Mouse (Mus musculus): ENCODE data around the gene Paf1.
A peak's percentile ranks its signal among the peaks of the same experiment; 100 is the strongest.

Gene Paf1

GRCm38 (mm10) chr7:28392429-28393271, at the start of gene Paf1, which contains the start of gene Med29:
Gene Paf1, plus strand, starts transcription at chr7:28392951.
Gene Med29, minus strand, starts transcription at chr7:28392708.
- TF ChIP-seq GATA4 (IDR thresholded peaks at IDR 0.05; ENCODE audit: insufficient replicate concordance, low read length) = no peak

- no peak for TF ChIP-seq GATA4 (IDR thresholded peaks at IDR 0.05; ENCODE audit: insufficient replicate concordance, low read length)
Measured at GRCm38 (mm10) chr7:28344637-28345036, 48.1 kb upstream of the Paf1 start.

- peak; percentile 41; the same call in 1 of the 2 replicates for TF ChIP-seq GATA4 (IDR thresholded peaks at IDR 0.05; ENCODE audit: insufficient replicate concordance, low read length)
Measured at GRCm38 (mm10) chr7:28347746-28348145, 45.0 kb upstream of the Paf1 start.

GRCm38 (mm10) chr7:28348601-28349000, 44.1 kb upstream of the Paf1 start:
- no peak for TF ChIP-seq GATA4 (IDR thresholded peaks at IDR 0.05; ENCODE audit: insufficient replicate concordance, low read length)

DNA sequence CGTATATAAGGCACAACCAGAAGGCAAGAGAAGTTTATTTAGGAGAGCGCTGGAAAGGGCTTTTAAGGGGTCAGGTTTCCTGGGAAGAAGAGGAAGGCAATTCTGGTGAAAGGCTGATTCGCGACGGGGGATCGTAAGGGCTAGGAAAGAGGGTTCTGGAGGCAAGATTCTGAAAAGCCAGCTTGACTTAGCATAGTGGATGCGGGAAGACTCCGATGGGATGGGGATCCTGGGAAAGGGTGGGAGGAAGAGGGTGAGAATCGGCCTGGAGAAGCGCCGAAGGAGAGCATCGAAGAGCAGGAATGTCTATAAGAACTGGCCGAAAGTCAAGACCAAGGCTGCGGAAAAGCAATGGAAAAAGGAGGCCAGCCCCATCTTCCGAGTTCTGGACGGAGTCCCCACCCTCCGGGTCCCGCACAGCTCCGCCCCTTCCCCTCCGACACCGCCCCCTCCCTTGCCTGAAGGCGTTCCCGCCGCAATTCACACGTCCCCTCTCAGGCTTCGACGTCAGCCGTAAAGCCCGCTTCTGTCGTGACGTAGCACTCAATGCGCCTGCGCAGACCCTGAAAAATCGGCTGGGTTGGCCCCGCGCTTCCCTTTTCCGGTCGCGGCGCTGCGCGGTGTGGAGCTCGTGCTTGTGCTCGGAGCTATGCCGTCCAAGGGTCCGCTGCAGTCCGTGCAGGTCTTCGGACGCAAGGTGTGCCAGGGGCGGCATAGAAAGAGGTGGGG, 42.4 kb upstream of the Paf1 start, which contains the start of gene Rps16:
TSS of gene Rps16 (plus strand) at position 498 of the 729 bp plus-strand sequence.
- no peak; the same call in 1 of the 2 replicates for TF ChIP-seq GATA4 (IDR thresholded peaks at IDR 0.05; ENCODE audit: insufficient replicate concordance, low read length)

DNA sequence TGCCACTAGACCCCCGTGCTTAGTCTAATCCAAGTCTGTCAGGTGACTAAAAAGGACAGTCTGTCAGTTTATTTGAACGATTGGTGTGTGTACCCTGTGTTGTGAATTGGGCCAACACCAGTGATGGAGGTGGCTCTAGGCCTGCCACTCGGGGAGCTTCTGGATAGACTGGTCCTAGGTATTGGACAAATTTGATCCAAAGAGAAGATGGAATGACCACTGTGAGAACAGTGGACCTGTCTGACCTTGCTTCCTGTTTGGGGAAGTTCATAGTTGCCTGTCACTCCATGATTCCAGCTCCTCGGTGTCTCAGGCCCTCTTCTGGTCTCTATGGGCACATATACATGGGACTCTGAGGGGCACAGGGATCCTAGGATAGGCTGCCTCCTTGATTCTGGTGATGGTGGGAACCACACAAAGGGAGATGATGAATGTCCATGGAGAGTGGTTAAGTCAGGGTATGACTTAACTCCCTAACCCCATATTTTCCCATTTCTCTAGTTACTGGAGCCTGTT, 41.0 kb upstream of the Paf1 start:
- TF ChIP-seq GATA4 (IDR thresholded peaks at IDR 0.05; ENCODE audit: insufficient replicate concordance, low read length) = no peak

DNA sequence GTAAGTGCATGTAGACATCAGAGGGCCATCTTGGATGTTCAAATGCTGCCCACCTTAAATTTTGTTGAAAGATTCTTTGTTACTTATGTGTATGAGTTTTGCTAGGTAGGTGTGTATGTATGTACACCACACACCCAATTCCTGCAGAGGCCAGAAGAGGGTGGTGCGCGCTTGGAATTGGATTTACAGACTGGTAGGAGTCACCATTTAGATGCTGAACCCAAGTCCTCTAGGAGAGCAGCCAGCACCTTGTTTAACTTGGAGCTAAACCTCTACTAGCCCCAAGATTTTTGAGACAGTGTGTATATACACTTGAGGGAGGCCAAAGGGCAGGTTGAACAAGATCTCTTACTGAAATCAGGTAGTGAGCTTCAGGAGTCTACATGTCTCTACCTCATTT, 39.5 kb upstream of the Paf1 start:
- no peak for TF ChIP-seq GATA4 (IDR thresholded peaks at IDR 0.05; ENCODE audit: insufficient replicate concordance, low read length)

DNA sequence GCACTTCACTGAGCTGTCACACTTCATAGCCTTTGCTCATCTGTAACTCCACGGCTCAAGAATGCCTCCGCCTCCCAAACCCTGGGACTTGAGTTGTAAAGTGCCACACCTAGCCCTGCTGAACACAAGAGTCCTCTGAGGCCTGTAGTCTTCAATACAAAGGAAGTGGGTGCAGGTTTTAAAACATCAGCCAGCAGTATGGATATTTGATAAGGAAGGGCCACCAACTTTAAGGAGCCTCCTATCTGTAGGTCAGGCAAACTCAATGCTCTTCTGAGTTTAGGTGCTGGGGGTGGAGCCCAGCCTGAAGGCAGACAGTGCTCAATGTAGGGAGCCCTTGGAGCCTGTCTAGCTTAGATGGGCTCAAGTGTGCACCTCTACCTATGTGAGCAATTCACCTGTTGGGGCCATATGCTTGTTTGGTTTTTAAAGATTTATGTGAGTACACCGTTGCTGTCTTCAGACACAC, 38.6 kb upstream of the Paf1 start:
- TF ChIP-seq GATA4 (IDR thresholded peaks at IDR 0.05; ENCODE audit: insufficient replicate concordance, low read length) = no peak

GRCm38 (mm10) chr7:28354596-28354995, 38.2 kb upstream of the Paf1 start:
- TF ChIP-seq GATA4 (IDR thresholded peaks at IDR 0.05; ENCODE audit: insufficient replicate concordance, low read length) = no peak

- TF ChIP-seq GATA4 (IDR thresholded peaks at IDR 0.05; ENCODE audit: insufficient replicate concordance, low read length) = no peak
Measured at GRCm38 (mm10) chr7:28355221-28355620, 37.5 kb upstream of the Paf1 start.

DNA sequence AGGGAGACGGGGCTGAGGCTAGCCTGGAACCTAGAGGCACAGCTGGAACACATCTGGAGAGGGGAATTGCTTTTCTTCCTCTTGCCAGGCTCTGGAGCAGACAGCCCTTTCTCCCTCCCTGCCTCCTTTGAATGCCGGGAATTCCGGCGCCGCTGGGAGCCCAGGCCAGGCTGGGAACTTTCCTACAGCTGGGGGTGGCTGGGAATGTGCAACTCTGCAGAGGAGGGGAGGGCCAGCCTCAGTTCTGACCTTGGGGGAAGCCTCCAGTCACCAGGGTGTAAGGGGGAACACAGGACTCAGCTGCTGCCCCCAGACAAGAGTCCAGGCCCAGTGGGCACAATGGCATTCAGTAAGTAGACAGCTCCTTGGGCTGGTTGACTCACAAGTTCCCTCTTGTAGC, 35.8 kb upstream of the Paf1 start:
- no peak for TF ChIP-seq GATA4 (IDR thresholded peaks at IDR 0.05; ENCODE audit: insufficient replicate concordance, low read length)

DNA sequence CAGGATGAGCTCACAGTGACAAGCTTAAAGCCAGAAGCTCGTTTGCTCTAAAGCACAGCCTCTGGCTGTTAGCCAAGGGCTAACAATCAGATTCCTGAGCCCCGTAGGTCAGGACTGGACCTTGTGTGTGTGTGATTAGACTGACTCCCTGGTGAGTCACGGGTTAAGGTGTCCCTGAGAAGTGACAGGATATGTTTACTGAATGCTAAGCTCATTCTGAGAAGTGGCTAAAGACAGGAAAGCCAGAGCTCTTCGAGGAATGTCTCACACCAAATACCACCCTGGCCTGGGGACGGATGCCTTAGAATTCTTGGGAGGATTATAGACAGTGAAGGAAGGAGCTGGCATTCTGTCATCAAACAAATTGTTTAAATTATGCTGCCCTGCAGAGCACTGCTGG, 34.8 kb upstream of the Paf1 start:
- no peak for TF ChIP-seq GATA4 (IDR thresholded peaks at IDR 0.05; ENCODE audit: insufficient replicate concordance, low read length)

- no peak for TF ChIP-seq GATA4 (IDR thresholded peaks at IDR 0.05; ENCODE audit: insufficient replicate concordance, low read length)
Measured at GRCm38 (mm10) chr7:28358431-28358830, 34.3 kb upstream of the Paf1 start.

DNA sequence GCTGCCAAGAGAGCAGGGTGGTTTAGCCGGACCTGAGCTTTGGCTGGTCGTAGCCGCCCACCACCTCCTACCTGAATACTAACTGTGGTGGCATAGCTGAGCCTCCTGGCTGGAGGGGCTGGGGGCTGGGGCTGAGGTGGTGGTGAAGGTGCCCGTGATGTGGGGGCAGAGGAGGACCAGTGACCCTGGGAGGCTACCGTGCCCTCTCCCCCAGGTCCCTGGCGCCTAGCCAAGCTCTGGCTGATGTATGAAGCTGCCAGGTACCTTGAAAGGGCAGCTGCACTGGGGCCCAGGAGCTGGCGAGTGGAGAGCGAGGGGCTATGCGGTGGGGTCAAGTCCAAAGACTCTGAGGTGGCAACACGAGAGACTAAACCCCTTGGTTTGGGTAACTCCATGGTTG, 32.9 kb upstream of the Paf1 start:
- TF ChIP-seq GATA4 (IDR thresholded peaks at IDR 0.05; ENCODE audit: insufficient replicate concordance, low read length) = no peak

DNA sequence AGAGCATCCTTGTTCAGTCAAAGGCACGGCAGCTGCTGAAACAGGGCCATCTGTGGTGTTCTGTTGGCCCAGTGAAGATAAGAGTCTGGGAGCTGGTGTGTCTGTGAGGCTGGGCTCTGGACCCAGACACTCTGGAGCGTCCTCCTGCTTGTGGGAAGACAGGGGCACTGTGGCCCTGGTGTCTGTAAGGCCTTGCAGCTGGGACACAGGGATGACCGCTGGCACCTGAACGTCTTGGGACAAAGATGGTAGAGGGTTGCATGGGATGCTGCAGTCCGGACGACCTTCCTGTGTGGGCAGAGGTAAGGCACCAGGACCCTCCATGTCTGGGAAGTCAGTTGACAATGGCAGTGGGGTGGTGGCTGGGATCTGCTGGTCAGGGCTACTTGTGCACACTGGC, 32.5 kb upstream of the Paf1 start:
- TF ChIP-seq GATA4 (IDR thresholded peaks at IDR 0.05; ENCODE audit: insufficient replicate concordance, low read length) = no peak
